Mouse (Mus musculus) splenic B cell, adult 2 months (primary cell): ENCODE data around the gene Abl2.

ENCODE experiments used
- DNase-seq: peaks from one replicate; pipeline ENCODE4 v3.0.0-alpha.2; 2011; ENCODE audit warnings: low read depth, low spot score
- H3K27me3 ChIP-seq: 2 replicates; pipeline ENCODE4 v1.6.1; 2012; ENCODE audit warnings: mild to moderate bottlenecking, low read length, moderate library complexity, mixed read lengths; ENCODE audit not compliant: control insufficient read depth, poor library complexity, insufficient read depth, severe bottlenecking
- H3K36me3 ChIP-seq: 2 replicates; pipeline ENCODE4 v1.6.1; 2012; ENCODE audit warnings: mild to moderate bottlenecking, low read length, moderate library complexity, mixed read lengths; ENCODE audit not compliant: control insufficient read depth, poor library complexity, insufficient read depth, severe bottlenecking

Gene Abl2

DNA sequence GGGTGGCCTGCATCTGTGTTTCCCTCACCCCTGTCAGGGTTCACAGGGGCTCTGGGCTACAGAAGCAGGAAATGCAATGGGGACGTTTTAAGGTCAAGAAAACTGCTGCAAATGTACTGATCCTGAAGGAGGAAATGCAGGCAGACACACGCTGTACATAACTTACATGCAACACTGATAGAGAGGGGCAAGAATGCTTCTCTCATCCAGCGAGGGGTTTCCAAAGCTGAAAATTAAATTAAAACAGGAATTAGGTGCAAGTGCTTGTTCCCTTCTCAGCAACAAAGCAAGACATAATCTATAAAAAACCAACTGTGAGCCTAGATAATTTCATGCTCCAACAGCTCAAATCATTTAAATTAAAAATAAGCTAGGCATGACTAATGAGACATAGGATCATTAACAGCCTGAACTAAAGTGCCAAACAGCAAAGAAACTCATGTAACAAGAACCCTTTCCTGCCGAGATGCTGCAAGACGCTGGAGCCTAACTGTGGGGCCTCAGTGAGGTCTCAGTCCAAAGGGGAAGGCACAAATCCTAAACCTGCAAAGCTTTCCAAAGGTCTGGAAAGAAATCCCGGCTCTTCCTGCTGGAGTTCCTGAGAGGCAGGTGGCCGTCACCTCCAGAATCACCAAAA lies 127.6 kb downstream of the Abl2 start:
- peaks cover 15% of the 10 kb centered on the region; the same call in 1 of the 2 replicates for H3K36me3 ChIP-seq
- DNase-seq = no peak
- no peaks in the 10 kb centered on the region for H3K27me3 ChIP-seq
